Mouse (Mus musculus) frontal cortex, postnatal 36 days (tissue): Measurements from ENCODE around the gene Prkci.

ENCODE experiments used
- DNase-seq, 2 experiments: peaks; one replicate each; pipeline ENCODE4 v3.0.0; 2022; ENCODE audit warnings: low spot score in 2 of 2

The Prkci gene

GRCm38 (mm10) chr3:31042992-31043391, 47.4 kb downstream of the Prkci start:
- DNase-seq = no peak

DNA sequence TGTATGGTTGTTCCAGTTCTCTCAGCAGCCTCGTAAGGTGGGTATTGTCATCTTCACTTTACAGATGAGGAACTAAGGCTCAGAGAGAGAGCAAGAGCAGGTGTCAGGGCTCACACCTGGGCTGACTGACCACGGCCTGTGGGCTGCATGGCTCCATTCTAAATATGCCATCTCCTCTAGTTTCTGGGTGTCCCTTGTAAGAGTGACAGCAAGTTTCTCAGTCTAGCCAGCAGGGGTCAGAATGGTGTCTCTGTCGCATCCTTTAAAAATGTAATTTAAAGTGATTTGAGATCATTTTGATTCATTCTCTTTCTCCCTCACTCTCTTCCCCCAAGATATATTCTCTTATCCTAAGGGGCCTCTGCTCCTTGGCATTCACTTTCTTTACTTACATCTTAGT, 51.7 kb downstream of the Prkci start:
- peak in 1 of 2 experiments; percentile 26 for DNase-seq

- DNase-seq = no peak
These were observed 53.5 kb downstream of the Prkci start for GRCm38 (mm10) chr3:31049087-31049486.

DNA sequence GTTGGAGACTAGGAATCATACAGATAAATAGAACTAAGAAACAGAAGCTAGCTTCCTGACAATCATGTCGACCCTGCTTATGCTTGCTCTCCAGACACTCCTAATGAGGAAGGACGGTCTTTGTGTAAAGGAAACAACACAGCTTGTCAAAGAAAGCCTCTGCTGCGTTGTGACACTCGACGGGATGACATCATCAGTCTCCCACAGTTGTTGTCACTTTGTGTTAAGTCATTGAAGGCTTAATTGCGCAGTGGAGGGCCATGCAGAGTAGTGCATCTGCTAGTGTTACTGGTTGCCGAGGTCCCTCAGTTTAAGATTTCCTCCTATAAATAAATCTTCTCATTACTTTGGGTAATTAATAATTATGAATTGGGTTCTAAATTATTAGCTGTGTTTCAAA, 54.8 kb downstream of the Prkci start:
- DNase-seq = no peak

DNA sequence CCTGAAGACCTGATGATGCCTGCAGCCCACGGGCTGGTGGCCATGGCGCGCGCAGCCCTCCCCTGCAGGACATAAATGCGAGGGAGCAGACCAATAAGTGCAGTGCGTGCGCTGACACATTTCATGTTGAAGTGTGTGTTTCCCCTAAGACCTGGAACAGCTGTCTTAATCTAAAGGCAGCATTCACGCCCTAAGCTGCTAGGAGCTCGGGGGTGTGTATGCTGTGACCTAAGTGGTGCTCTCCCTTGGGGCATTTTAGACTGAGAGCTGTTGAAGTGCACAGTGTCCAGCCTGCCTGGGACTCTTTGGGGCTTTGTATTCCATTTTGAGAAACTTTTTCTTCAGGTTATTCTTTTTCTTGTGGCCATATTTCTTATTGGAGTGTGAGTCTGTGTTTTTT, 56.2 kb downstream of the Prkci start:
- no peak for DNase-seq

- no peak for DNase-seq
These were observed 57.6 kb downstream of the Prkci start for GRCm38 (mm10) chr3:31053191-31053590.

DNA sequence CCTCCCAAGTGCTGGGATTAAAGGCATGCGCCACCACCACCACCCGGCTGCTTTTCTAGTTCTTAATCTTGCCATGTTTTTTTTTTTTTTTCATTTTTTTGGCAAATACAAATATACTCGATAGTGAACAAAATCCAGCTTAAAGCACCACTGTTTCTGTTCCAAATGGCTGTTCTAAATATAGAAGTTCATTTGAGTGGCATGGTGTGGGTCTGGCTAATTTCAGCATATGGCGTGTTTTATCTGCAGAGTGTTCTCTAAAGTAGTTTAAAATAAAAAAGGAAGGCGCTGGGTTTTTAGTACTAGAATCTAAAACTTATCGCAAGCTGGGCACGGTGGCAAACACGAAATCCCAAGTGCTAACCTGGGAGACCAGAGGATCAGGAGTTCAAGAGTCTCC, 59.3 kb downstream of the Prkci start:
- DNase-seq = peak in 1 of 2 experiments; percentile 10

GRCm38 (mm10) chr3:31056047-31056650, 60.6 kb downstream of the Prkci start:
- DNase-seq = no peak

GRCm38 (mm10) chr3:31056651-31057627, 61.4 kb downstream of the Prkci start:
- peak; percentile 60 to 85 for DNase-seq

DNA sequence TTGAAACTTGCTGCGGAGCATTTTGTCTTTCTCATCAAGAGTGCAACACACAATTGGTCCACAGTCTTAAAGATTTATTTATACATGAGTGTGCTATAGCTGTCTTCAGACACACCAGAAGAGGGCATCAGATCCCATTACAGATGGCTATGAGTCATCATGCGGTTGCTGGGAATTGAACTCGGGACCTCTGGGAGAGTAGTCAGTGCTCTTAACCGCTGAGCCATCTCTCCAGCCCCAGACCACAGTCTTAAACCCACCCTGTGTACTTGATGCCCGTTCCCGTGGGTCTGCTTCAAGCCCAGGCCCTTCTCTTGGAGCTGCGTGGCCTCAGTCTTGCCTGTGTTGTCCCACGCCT, 65.2 kb downstream of the Prkci start:
- no peak for DNase-seq

DNA sequence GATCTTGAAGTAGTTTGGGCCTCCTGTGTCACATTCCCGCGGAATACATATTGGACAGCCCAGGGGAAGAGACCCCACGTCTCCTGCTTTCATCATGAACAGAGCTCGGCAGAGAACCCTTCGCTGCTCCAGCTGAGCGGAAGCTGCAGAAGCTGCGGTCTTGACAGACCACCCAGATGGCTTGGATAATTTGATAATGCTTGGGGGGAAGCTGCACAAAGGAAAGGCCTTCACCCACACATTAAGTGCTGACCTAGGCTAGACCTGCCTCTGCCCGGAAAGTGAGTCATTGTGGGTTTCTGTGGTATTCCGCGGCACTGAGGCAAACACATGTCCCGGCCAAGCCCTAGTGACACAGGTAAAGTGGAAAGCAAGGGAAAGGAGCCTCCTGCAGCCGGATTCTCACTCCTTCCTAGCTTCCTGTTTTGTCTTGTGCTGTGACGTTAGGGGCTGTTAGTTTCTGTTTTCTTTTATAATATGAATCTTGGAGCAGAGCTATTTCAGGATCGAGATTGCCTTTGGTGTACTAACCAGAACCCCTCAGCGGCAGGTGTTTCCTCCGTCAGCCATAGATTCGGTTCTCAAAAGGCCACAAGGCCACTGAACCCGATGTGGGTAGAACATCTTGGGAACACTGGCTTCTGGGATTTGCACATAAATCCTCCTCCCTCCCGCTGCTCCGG, 65.7 kb downstream of the Prkci start:
- no peak for DNase-seq

DNA sequence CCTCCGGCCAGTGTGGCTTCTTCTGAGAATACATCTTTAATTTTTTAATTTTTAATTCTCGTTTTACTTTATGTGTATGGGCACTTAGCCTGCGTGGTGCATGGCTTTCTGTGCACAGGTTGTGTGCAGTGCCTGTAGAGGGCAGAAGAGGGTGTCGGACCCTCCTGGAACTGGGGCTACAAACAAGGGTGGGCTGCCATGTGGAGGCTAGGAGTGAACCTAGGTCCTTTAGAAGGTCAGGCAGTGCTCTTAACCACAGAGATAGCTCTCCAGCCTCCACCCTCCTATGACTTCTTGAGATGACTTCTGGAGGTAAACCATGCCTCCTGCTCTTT, 66.2 kb downstream of the Prkci start:
- DNase-seq = no peak

DNA sequence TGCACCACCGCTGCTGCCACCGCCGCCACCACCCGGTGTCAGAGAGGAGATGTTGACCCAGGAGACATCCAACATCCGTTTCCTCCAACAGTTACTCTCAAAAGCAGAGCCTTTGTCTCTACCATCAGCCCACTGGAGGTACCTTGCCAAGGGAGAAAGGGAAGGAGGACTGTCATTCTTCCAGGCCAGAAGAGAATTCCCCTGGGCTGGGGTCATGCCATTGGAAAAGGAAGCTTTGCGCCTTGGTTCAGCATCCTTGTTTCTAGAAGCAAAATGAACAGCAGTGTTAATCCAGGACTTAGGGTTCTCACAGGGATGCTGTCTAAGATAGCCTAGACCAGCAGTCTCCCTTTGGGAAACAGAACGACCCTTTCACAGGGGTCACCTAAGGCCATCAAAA, 66.8 kb downstream of the Prkci start:
- DNase-seq = no peak

DNA sequence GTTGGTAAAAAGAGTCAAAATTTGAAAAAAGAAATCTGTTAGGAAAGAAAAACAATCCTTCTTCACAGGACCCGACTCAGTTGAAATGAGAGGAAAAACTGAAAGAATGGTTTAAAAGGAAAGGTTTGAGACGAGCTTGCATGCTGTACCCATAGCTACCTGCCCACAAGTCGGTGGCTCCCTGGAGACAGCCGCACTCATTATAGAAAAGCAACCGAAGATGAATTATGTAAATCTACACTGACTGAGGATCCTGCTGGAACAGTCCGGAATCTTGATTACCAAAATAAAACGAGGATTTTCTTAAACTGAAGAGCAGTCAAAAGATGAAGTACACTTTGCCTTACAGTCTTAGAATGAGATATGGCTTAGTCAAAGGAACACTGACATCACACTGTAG, 72.9 kb downstream of the Prkci start:
- DNase-seq = peak in 1 of 2 experiments; percentile 41

DNA sequence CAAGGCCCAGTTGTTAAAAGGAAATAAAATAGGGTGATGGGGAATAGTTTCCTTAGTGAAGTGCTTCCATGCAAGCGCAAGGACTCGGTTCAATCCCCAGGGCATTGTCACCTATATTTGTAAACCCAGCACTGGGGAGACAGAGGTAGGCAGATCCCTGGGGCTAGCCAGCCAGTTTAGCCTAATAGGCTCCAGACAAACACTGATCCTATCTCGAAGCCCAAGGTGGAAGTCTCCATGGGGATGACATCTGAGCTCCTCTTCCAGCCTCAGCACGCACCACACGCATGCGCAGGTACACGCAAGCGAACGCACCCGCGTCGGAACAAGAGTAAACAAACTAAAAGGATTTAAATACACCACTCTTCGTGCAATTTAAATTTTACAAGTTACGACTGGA, 76.3 kb downstream of the Prkci start:
- no peak for DNase-seq

DNA sequence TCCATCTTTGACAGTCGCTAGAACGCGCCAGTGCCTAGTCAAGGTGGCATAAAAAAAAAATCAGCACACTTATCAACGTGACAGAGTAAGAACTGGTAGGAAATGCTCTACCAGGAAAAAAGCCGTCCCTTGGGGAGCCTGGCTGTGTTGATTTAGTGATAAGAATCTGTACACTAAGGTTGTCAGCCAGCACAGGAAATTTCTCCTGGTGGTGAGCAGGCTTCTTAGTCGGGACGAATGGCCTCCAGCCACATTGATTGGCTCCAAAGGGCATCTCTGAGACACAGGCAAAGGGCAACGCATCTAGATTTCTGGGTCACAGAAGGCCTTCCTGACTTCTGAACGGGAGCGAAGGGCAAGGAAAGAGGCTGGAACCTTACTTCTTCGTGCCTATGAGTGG, 80.3 kb downstream of the Prkci start:
- DNase-seq = no peak

DNA sequence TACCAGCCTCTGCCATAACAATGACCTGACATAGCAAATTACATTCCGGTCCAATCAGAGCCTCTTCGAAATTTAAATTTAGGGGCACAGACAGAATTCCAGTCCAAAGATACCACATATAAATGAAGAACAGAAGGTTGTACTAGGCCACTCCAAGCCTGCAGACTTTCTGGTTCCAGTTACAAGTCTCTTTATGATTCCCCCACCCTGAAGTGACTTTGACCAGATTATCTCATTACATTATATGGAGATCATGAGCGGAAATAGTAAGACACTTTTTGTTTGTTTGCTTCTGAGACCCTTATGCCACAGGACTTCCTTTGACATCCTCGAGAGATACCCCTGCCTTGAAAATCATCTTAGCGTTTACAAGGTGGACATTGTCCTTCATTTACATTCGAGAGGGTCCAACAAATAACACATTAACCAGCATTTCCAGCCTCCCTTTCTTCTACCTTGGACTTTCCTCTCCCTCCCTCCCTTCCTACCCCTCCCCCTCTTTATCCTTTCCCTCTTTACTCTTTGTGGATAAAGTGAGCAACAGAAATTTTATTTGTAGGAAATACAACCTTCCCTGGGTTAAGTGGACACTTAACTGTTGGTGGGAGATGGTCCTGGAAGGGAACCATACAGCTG, 81.6 kb downstream of the Prkci start:
- DNase-seq = no peak

GRCm38 (mm10) chr3:31079450-31079849, 83.9 kb downstream of the Prkci start:
- no peak for DNase-seq

GRCm38 (mm10) chr3:31080791-31081502, 85.4 kb downstream of the Prkci start:
- DNase-seq = peak in 1 of 2 experiments; percentile 31

DNA sequence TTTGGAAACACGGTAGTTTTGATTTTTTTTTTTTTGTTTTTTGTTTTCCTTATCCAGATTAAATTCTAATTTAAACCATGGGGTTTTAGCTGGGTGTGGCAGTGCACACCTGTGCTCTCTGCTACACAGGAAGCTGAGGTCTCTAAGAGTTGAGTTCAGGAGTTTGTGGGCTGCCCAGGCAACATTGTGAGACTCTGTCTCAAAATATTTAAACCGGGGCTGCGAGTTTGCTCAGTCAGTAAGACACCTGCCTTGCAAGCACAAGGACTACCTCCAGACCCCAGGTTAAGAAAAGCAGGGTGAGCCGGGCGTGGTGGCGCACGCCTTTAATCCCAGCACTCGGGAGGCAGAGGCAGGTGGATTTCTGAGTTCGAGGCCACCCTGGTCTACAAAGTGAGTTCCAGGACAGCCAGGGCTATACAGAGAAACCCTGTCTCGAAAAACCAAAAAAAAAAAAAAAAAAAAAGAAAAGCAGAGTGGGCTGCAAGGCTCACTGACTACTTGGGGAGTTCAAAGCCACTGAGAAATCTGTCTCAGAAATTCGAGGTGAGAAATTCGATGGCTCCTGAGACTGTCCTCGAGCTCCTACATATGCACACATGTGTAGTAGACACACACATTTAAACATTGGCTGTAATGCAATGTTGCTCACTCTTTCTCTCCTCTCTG, 87.4 kb downstream of the Prkci start:
- DNase-seq = no peak
